Comparison of ENCODE assay signal across 9 mouse cellular contexts in the genomic region with DNA sequence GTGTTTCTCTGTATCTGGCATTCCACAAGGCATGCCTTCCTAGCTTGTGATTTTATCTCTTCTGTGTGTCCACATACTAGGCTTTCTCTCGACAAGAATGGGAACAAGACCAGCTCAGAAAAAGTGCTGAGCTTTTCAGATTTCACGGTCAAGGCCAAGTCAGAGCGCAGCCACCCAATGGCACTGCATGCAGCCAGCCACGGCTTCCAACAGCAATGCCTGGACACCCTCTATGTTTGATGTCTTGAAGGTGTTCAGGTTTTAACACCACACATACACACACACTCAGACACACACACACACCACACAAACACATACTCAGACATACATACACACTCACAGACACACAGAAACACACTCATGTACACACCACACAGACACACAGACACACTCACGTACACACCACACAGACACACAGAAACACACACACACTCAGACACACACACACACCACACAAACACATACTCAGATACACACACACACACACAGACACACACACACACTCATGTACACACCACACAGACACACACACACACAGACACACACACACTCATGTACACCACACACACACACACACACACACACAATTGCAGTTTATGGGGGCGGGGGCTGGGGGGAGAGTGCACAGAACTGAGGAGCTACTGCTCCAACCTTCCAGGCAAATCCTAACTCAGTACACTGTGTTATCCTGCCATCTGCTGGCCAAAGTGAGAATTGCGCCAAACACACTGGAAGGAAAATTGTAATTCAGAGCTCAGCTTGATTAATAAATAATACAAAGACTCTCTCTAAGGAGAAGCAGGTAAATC. TPM values are rescaled to one million over a fixed set of nuclear protein-coding genes. Genes with fewer than 3 reads are reported as not detected.
DNase-seq lines count a peak whose midpoint lies in the region; ATAC-seq and TF ChIP-seq lines count a peak whose summit lies in the region.
"Had no signal": no experiment of that assay in that cellular context is flagged by ENCODE, and none has a peak within 500 bp of the region (broad histone marks: within the 10 kb centered on the region; RNA-seq: fewer than 3 reads in every experiment).

No protein-coding gene starts in this region.

- no peaks in the 10 kb centered on the region for H3K79me2 ChIP-seq in MEL (ENCODE audit: control insufficient read depth, insufficient read depth, low read length, poor library complexity)

- peak; percentile 80; the same call in 1 of the 2 replicates for ATAC-seq in hindbrain, embryonic 11.5 days (ENCODE audit: low FRiP score)

- no peaks in the 10 kb centered on the region for H3K4me1 ChIP-seq in MEL (ENCODE audit: control insufficient read depth in 1 of 2, insufficient read depth in 2 of 2, low read length in 2 of 2)
- H3K4me1 ChIP-seq in forebrain, embryonic 10.5 days: peaks cover 2% of the 10 kb centered on the region
- no peaks in the 10 kb centered on the region for H3K4me1 ChIP-seq in hindbrain, embryonic 11.5 days (replicated peaks; ENCODE audit: control insufficient read depth, insufficient read depth, low read length)
- H3K4me1 ChIP-seq: megakaryocyte, embryonic 14.5 days had no signal

- H3K9ac ChIP-seq in MEL (ENCODE audit: control insufficient read depth, low read depth, low read length, poor library complexity, severe bottlenecking): no peak overlapping the region
- no peak overlapping the region for H3K9ac ChIP-seq in hindbrain, embryonic 11.5 days (ENCODE audit: low read depth, low read length)

- peak; percentile 82 to 94 (median 94) for TF ChIP-seq CTCF in MEL (IDR thresholded peaks at IDR 0.05 in 2 of 3, conservative IDR thresholded peaks at IDR 0.05 in 1 of 3; ENCODE audit: control insufficient read depth in 1 of 3, insufficient read depth in 1 of 3, low read depth in 2 of 3, low read length in 3 of 3, poor library complexity in 1 of 3, severe bottlenecking in 1 of 3)

- TF ChIP-seq RAD21 in MEL (IDR thresholded peaks at IDR 0.05; ENCODE audit: low read depth, low read length): peak; percentile 97

- WGBS in forebrain, embryonic 10.5 days: 50% methylated on average over 7 of the region's 7 CpGs
- 54% methylated on average over 7 of the region's 7 CpGs for WGBS in hindbrain, embryonic 11.5 days

- no peaks in the 10 kb centered on the region for H3K9me3 ChIP-seq in MEL (replicated peaks; ENCODE audit: insufficient read depth, low read length)
- no peaks in the 10 kb centered on the region for H3K9me3 ChIP-seq in forebrain, embryonic 10.5 days
- no peaks in the 10 kb centered on the region for H3K9me3 ChIP-seq in hindbrain, embryonic 11.5 days (ENCODE audit: control insufficient read depth, low read length)

- H3K4me2 ChIP-seq in hindbrain, embryonic 11.5 days (replicated peaks; ENCODE audit: low read depth, low read length): no peak overlapping the region

- H3K4me3 ChIP-seq in MEL (ENCODE audit: control insufficient read depth in 1 of 2, insufficient read depth in 1 of 2, low read depth in 2 of 2, low read length in 2 of 2): no peak overlapping the region
- H3K4me3 ChIP-seq in forebrain, embryonic 10.5 days: no peak overlapping the region
- H3K4me3 ChIP-seq in hindbrain, embryonic 11.5 days (ENCODE audit: low read depth, low read length): no peak overlapping the region
- H3K4me3 ChIP-seq: megakaryocyte, embryonic 14.5 days had no signal

- no peak overlapping the region for H3K27ac ChIP-seq in MEL (ENCODE audit: control insufficient read depth, low read depth, low read length)
- no peak overlapping the region for H3K27ac ChIP-seq in forebrain, embryonic 10.5 days
- no peak overlapping the region for H3K27ac ChIP-seq in hindbrain, embryonic 11.5 days (ENCODE audit: low read depth, low read length)

- no peaks in the 10 kb centered on the region for H3K36me3 ChIP-seq in MEL (ENCODE audit: control insufficient read depth in 1 of 2, insufficient read depth in 2 of 2, low read length in 2 of 2)
- H3K36me3 ChIP-seq in forebrain, embryonic 10.5 days (replicated peaks): no peaks in the 10 kb centered on the region
- H3K36me3 ChIP-seq in hindbrain, embryonic 11.5 days (ENCODE audit: control insufficient read depth, insufficient read depth, low read length): no peaks in the 10 kb centered on the region

- no peak for TF ChIP-seq EP300 in MEL (IDR thresholded peaks at IDR 0.05; ENCODE audit: low read depth in 1 of 2, low read length in 2 of 2)

- H3K27me3 ChIP-seq in MEL (ENCODE audit: control insufficient read depth in 1 of 2, insufficient read depth in 2 of 2, low read length in 2 of 2): peaks cover 0 to 4% of the 10 kb centered on the region in 2 experiments; a peak in 1 of 4 replicates
- no peaks in the 10 kb centered on the region for H3K27me3 ChIP-seq in forebrain, embryonic 10.5 days (ENCODE audit: poor library complexity, severe bottlenecking)
- H3K27me3 ChIP-seq in hindbrain, embryonic 11.5 days (ENCODE audit: control insufficient read depth, insufficient read depth, low read length): no peaks in the 10 kb centered on the region

- DNase-seq in MEL (ENCODE audit: low read depth, low spot score): peak; percentile 75
- peak; percentile 52 for DNase-seq in c-Kit-negative CD71-positive TER-119-positive erythroid progenitor cells, embryonic 14.5 days (ENCODE audit: low read depth, low spot score)
- peak; percentile 80 for DNase-seq in forebrain, embryonic 10.5 days (ENCODE audit: extremely low spot score, low spot score)
- DNase-seq in hindbrain, embryonic 11.5 days (ENCODE audit: low spot score): peak; percentile 92
- DNase-seq in layer of hippocampus, postnatal 10 days (ENCODE audit: low spot score in 2 of 2): peak; percentile 90 to 93
- DNase-seq in lung, postnatal 4 days: peak; percentile 38 to 83
- peak; percentile 82 for DNase-seq in retina, postnatal 7 days (ENCODE audit: low read depth, low spot score)
- DNase-seq in urinary bladder, adult 18-20 months (ENCODE audit: low spot score in 2 of 2): peak; percentile 31 to 69

- no peak for TF ChIP-seq POLR2A in MEL (IDR thresholded peaks at IDR 0.05; ENCODE audit: control insufficient read depth in 1 of 2, insufficient read depth in 1 of 2, low read depth in 1 of 2, low read length in 2 of 2, poor library complexity in 1 of 2)

TF ChIP-seq in MEL, 35 proteins besides CTCF, POLR2A, EP300 and RAD21:
- TF ChIP-seq SMC3 (IDR thresholded peaks at IDR 0.05; ENCODE audit: low read depth, low read length): peak; percentile 89
- no peak for TF ChIP-seq HCFC1 (IDR thresholded peaks at IDR 0.05; ENCODE audit: low read depth, low read length)
- 0 out of 2 replicates have a peak, but pooled peaks have one; percentile 25 for TF ChIP-seq MAZ (IDR thresholded peaks at IDR 0.05; ENCODE audit: low read depth, low read length)
- peak; percentile 88 for TF ChIP-seq ZC3H11A (IDR thresholded peaks at IDR 0.05; ENCODE audit: low read depth, low read length)
TF ChIP-seq in MEL: peak in this region for 3.

RNA-seq across cellular contexts. Expression of gene Sephs1, which starts 17.2 kb away (rescaled TPM):
- total RNA-seq in MEL (2012; rRNA removed): 36.9 and 37.1 TPM in 2 replicates
- polyA plus RNA-seq in MEL (2012; ENCODE audit: insufficient read depth in 1 of 2, insufficient read length in 2 of 2, low read depth in 1 of 2, low replicate concordance in 2 of 2, missing spikeins in 1 of 2): 10 to 100 TPM in 1 of 2 experiments, not detected in 1; 40.4 TPM
- 126 and 130 TPM in 2 replicates for polyA plus RNA-seq in forebrain, embryonic 10.5 days (2016; fragmentation: Nextera tagmentation; extraction: Ambion mirVana)
- 113 and 129 TPM in 2 replicates for polyA plus RNA-seq in hindbrain, embryonic 11.5 days (2014; fragmentation: Nextera tagmentation; extraction: Ambion mirVana)
- total RNA-seq in layer of hippocampus, postnatal 10 days (2021): 10 to 100 TPM; 46.1 to 48.5 TPM

RNA-seq across cellular contexts. Expression of gene Phyh, which starts 54.6 kb away (rescaled TPM):
- not detected in 2 replicates for total RNA-seq in MEL (2012; rRNA removed)
- polyA plus RNA-seq in MEL (2012; ENCODE audit: insufficient read depth in 1 of 2, insufficient read length in 2 of 2, low read depth in 1 of 2, low replicate concordance in 2 of 2, missing spikeins in 1 of 2): not detected
- polyA plus RNA-seq in forebrain, embryonic 10.5 days (2016; fragmentation: Nextera tagmentation; extraction: Ambion mirVana): 37.0 and 37.3 TPM in 2 replicates
- 47.0 and 50.1 TPM in 2 replicates for polyA plus RNA-seq in hindbrain, embryonic 11.5 days (2014; fragmentation: Nextera tagmentation; extraction: Ambion mirVana)
- total RNA-seq in layer of hippocampus, postnatal 10 days (2021): 10 to 100 TPM; 59.9 to 66.6 TPM

Comparison
In these comparisons a context has a peak if more than half of its experiments do, and no peak if none do; other contexts are left out.
1. RNA of gene Phyh, which starts 54.6 kb away (polyA plus RNA-seq): 47.0 to 50.1 TPM in hindbrain, embryonic 11.5 days and 37.0 to 37.3 TPM in forebrain, embryonic 10.5 days; not detected in MEL; every median in the first group is over 10 times any median in the second.
2. Peak in every context shown above with its lines, with median percentiles within 50 percentile points of each other: DNase-seq.